Mouse (Mus musculus) adrenal gland, adult 2 months (tissue): ENCODE measurements around the gene Klhdc7b. TPM values are rescaled to one million over a fixed set of nuclear protein-coding genes. Genes with fewer than 3 reads are reported as not detected.
"Not testable (repeated sequence)": the region's sequence is repeated elsewhere in the genome, so short reads cannot be mapped to it uniquely, and the experiment has no call there.

Experiments used
- DNase-seq: peaks from one replicate; pipeline ENCODE4 v3.0.0; 2021
- polyA plus RNA-seq: library from polyadenylated mRNA; depleted of rRNA; stranded (reverse); fragments of >200 nt; gene quantifications from 2 replicates; pipeline ENCODE4 v1.2.3, GENCODE M21; 2012; rRNA removed
- total RNA-seq, 2 experiments: library from RNA; stranded (reverse); gene quantifications; 2 replicates each; pipeline ENCODE4 v1.2.3; 2021

Gene Klhdc7b
- total and polyA plus RNA-seq, 3 experiments, result not detected

GRCm38 (mm10) chr15:89428136-89428790 is 43.5 kb downstream of the Klhdc7b start:
- DNase-seq, result no peak

- DNase-seq, result no peak
Measured at GRCm38 (mm10) chr15:89428821-89429351, 44.2 kb downstream of the Klhdc7b start.

GRCm38 (mm10) chr15:89429352-89430221 is 44.9 kb downstream of the Klhdc7b start, which contains the start of the genes C730034F03Rik, Gm44502 and Chkb:
Gene C730034F03Rik (plus strand): TSS chr15:89429589.
Gene Gm44502 (minus strand): TSS chr15:89429696.
Gene Chkb (minus strand): TSS chr15:89429908.
- DNase-seq, result peak; percentile 95

GRCm38 (mm10) chr15:89430341-89430740 is 45.6 kb downstream of the Klhdc7b start:
- no peak for DNase-seq

GRCm38 (mm10) chr15:89430771-89431170 is 46.1 kb downstream of the Klhdc7b start:
- not testable (repeated sequence) for DNase-seq

GRCm38 (mm10) chr15:89431271-89431670 is 46.6 kb downstream of the Klhdc7b start:
- DNase-seq, result no peak

GRCm38 (mm10) chr15:89431806-89432205 is 47.1 kb downstream of the Klhdc7b start:
- DNase-seq, result no peak

GRCm38 (mm10) chr15:89432946-89433345 is 48.2 kb downstream of the Klhdc7b start:
- no peak for DNase-seq

- DNase-seq, result no peak
Measured at GRCm38 (mm10) chr15:89434136-89434535, 49.4 kb downstream of the Klhdc7b start.

GRCm38 (mm10) chr15:89435878-89436277 is 51.2 kb downstream of the Klhdc7b start:
- no peak for DNase-seq

Other genes with a start within 250 kb of the Klhdc7b start
- 10 to 100 TPM in 1 of 2 experiments, 1 to 10 TPM in 1; 6.7 to 10.2 TPM for gene Mapk12, start 244.2 kb upstream of the Klhdc7b start, total RNA-seq
- 5.9 and 9.1 TPM in 2 replicates for gene Mapk12, start 244.2 kb upstream of the Klhdc7b start, polyA plus RNA-seq
- gene Mapk11, start 235.3 kb upstream of the Klhdc7b start, total RNA-seq, result 1 to 10 TPM; 2.5 to 3.6 TPM
- gene Mapk11, start 235.3 kb upstream of the Klhdc7b start, polyA plus RNA-seq, result 4.1 and 4.4 TPM in 2 replicates
- 100 to 1,000 TPM in 1 of 2 experiments, 10 to 100 TPM in 1; 94.8 to 118 TPM for gene Plxnb2, start 204.1 kb upstream of the Klhdc7b start, total RNA-seq
- 168 and 182 TPM in 2 replicates for gene Plxnb2, start 204.1 kb upstream of the Klhdc7b start, polyA plus RNA-seq
- 1 to 10 TPM; 5.2 to 5.7 TPM for gene Dennd6b, start 188.4 kb upstream of the Klhdc7b start, total RNA-seq
- 24.0 and 24.9 TPM in 2 replicates for gene Dennd6b, start 188.4 kb upstream of the Klhdc7b start, polyA plus RNA-seq
- 10 to 100 TPM; 38.6 to 54.4 TPM for gene Ppp6r2, start 173.4 kb upstream of the Klhdc7b start, total RNA-seq
- gene Ppp6r2, start 173.4 kb upstream of the Klhdc7b start, polyA plus RNA-seq, result 565 and 749 TPM in 2 replicates
- gene Sbf1, start 69.6 kb upstream of the Klhdc7b start, total RNA-seq, result 10 to 100 TPM; 75.8 to 80.8 TPM
- gene Sbf1, start 69.6 kb upstream of the Klhdc7b start, polyA plus RNA-seq, result 171 and 187 TPM in 2 replicates
- not detected for gene Adm2, start 62.2 kb upstream of the Klhdc7b start, total RNA-seq
- gene Adm2, start 62.2 kb upstream of the Klhdc7b start, polyA plus RNA-seq, result 0.17 TPM in 1 of 2 replicates, not detected in the other
- gene Miox, start 50.5 kb upstream of the Klhdc7b start, total RNA-seq, result not detected
- gene Miox, start 50.5 kb upstream of the Klhdc7b start, polyA plus RNA-seq, result 0.21 and 0.92 TPM in 2 replicates
- 10 to 100 TPM; 37.1 to 40.2 TPM for gene Lmf2, start 29.3 kb upstream of the Klhdc7b start, total RNA-seq
- 58.0 and 63.1 TPM in 2 replicates for gene Lmf2, start 29.3 kb upstream of the Klhdc7b start, polyA plus RNA-seq
- gene Ncaph2, start 29.2 kb upstream of the Klhdc7b start, total RNA-seq, result 10 to 100 TPM; 61.7 to 74.8 TPM
- gene Ncaph2, start 29.2 kb upstream of the Klhdc7b start, polyA plus RNA-seq, result 101 and 102 TPM in 2 replicates
- 10 to 100 TPM; 33.9 to 36.2 TPM for gene Sco2, start 11.1 kb upstream of the Klhdc7b start, total RNA-seq
- gene Sco2, start 11.1 kb upstream of the Klhdc7b start, polyA plus RNA-seq, result 68.5 and 73.3 TPM in 2 replicates
- gene Tymp, start 7.9 kb upstream of the Klhdc7b start, total RNA-seq, result under 1 TPM in 1 of 2 experiments, not detected in 1; 0.26 TPM
- gene Tymp, start 7.9 kb upstream of the Klhdc7b start, polyA plus RNA-seq, result 9.9 and 10.1 TPM in 2 replicates
- under 1 TPM in 1 of 2 experiments, not detected in 1; 0.52 TPM for gene Odf3b, start 5.6 kb upstream of the Klhdc7b start, total RNA-seq
- gene Odf3b, start 5.6 kb upstream of the Klhdc7b start, polyA plus RNA-seq, result 2.0 TPM in 2 replicates
- not detected for gene Syce3, start 25.6 kb downstream of the Klhdc7b start, total RNA-seq
- not detected in 2 replicates for gene Syce3, start 25.6 kb downstream of the Klhdc7b start, polyA plus RNA-seq
- 100 to 1,000 TPM; 139 to 200 TPM for gene Cpt1b, start 40.9 kb downstream of the Klhdc7b start, total RNA-seq
- 116 and 120 TPM in 2 replicates for gene Cpt1b, start 40.9 kb downstream of the Klhdc7b start, polyA plus RNA-seq
- gene C730034F03Rik, start 44.7 kb downstream of the Klhdc7b start, total RNA-seq, result 1 to 10 TPM in 1 of 2 experiments, under 1 TPM in 1; 0.95 to 2.3 TPM
- 0.29 and 0.52 TPM in 2 replicates for gene C730034F03Rik, start 44.7 kb downstream of the Klhdc7b start, polyA plus RNA-seq
- 1 to 10 TPM in 1 of 2 experiments, not detected in 1; 5.8 TPM for gene Gm44502, start 44.8 kb downstream of the Klhdc7b start, total RNA-seq
- gene Gm44502, start 44.8 kb downstream of the Klhdc7b start, polyA plus RNA-seq, result 8.2 and 10.6 TPM in 2 replicates
- 10 to 100 TPM; 50.7 to 66.8 TPM for gene Chkb, start 45.0 kb downstream of the Klhdc7b start, total RNA-seq
- 39.4 and 52.6 TPM in 2 replicates for gene Chkb, start 45.0 kb downstream of the Klhdc7b start, polyA plus RNA-seq
- 10 to 100 TPM in 1 of 2 experiments, 1 to 10 TPM in 1; 8.7 to 10.5 TPM for gene Mapk8ip2, start 69.0 kb downstream of the Klhdc7b start, total RNA-seq
- 4.4 and 7.1 TPM in 2 replicates for gene Mapk8ip2, start 69.0 kb downstream of the Klhdc7b start, polyA plus RNA-seq
- gene Arsa, start 92.5 kb downstream of the Klhdc7b start, total RNA-seq, result 10 to 100 TPM; 16.6 to 24.5 TPM
- 57.6 and 67.8 TPM in 2 replicates for gene Arsa, start 92.5 kb downstream of the Klhdc7b start, polyA plus RNA-seq
- 10 to 100 TPM; 32.7 to 36.9 TPM for gene Shank3, start 114.7 kb downstream of the Klhdc7b start, total RNA-seq
- gene Shank3, start 114.7 kb downstream of the Klhdc7b start, polyA plus RNA-seq, result 50.9 and 64.1 TPM in 2 replicates
- under 1 TPM in 1 of 2 experiments, not detected in 1; 0.26 TPM for gene Acr, start 183.4 kb downstream of the Klhdc7b start, total RNA-seq
- 1.3 and 1.5 TPM in 2 replicates for gene Acr, start 183.4 kb downstream of the Klhdc7b start, polyA plus RNA-seq
- gene Rabl2, start 207.0 kb downstream of the Klhdc7b start, total RNA-seq, result 10 to 100 TPM in 1 of 2 experiments, 1 to 10 TPM in 1; 8.6 to 10.3 TPM
- gene Rabl2, start 207.0 kb downstream of the Klhdc7b start, polyA plus RNA-seq, result 6.4 and 7.2 TPM in 2 replicates